Mouse (Mus musculus): ENCODE measurements around the gene Ahr. TPM values are rescaled to one million over a fixed set of nuclear protein-coding genes. Genes with fewer than 3 reads are reported as not detected.

Ahr gene
- total and polyA plus RNA-seq, 3 experiments: not detected

DNA sequence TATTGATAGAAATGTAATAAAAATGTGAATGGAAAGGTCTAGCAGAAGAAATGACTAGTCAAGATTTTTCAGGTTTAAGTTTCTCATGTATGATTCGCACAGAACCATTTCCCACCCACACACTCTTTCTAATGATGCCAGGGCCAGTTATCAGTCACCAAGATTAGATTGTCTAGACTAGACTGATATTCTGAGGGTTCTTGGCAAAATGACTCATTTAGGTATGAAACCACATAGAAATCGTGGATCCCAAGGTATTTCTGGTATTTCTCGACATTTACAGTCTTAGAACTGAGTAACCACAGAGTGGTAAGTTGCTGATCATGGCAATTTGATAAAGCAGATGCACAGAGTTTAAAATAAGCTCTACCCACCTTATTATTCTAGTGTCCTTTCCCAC, 28.0 kb upstream of the Ahr start:
- Histone ChIP-seq H3K9me3 (replicated peaks; ENCODE audit: insufficient read depth, low read length) (no peaks in the 10 kb centered on the region), H3K27me3 (ENCODE audit: control insufficient read depth in 1 of 2, insufficient read depth in 2 of 2, low read length in 2 of 2) (no peaks in the 10 kb centered on the region), H3K36me3 (ENCODE audit: control insufficient read depth in 1 of 2, insufficient read depth in 2 of 2, low read length in 2 of 2) (no peaks in the 10 kb centered on the region), H3K4me3 (ENCODE audit: control insufficient read depth in 1 of 2, insufficient read depth in 1 of 2, low read depth in 2 of 2, low read length in 2 of 2) (no peak overlapping the region), H3K27ac (ENCODE audit: control insufficient read depth, low read depth, low read length) (no peak overlapping the region), H3K79me2 (ENCODE audit: control insufficient read depth, insufficient read depth, low read length, poor library complexity) (no peaks in the 10 kb centered on the region), H3K4me1 (ENCODE audit: control insufficient read depth in 1 of 2, insufficient read depth in 2 of 2, low read length in 2 of 2) (no peaks in the 10 kb centered on the region), H3K9ac (ENCODE audit: control insufficient read depth, low read depth, low read length, poor library complexity, severe bottlenecking) (no peak overlapping the region)
- TF ChIP-seq ELF1 (IDR thresholded peaks at IDR 0.05; ENCODE audit: low read depth, low read length) (no peak), HCFC1 (IDR thresholded peaks at IDR 0.05; ENCODE audit: low read depth, low read length) (no peak), RAD21 (IDR thresholded peaks at IDR 0.05; ENCODE audit: low read depth, low read length) (no peak), MAFK (IDR thresholded peaks at IDR 0.05; ENCODE audit: borderline replicate concordance, low read depth, low read length) (no peak), GABPA (IDR thresholded peaks at IDR 0.05; ENCODE audit: low read depth, low read length) (no peak), NRF1 (IDR thresholded peaks at IDR 0.05; ENCODE audit: insufficient read depth, low read depth, low read length, poor library complexity, severe bottlenecking) (no peak), CTCF (IDR thresholded peaks at IDR 0.05 in 2 of 3, conservative IDR thresholded peaks at IDR 0.05 in 1 of 3; ENCODE audit: control insufficient read depth in 1 of 3, insufficient read depth in 1 of 3, low read depth in 2 of 3, low read length in 3 of 3, poor library complexity in 1 of 3, severe bottlenecking in 1 of 3) (no peak), RCOR1 (IDR thresholded peaks at IDR 0.05; ENCODE audit: low read depth, low read length) (no peak), USF2 (IDR thresholded peaks at IDR 0.05; ENCODE audit: borderline replicate concordance in 1 of 2, insufficient read depth in 1 of 2, low read depth in 1 of 2, low read length in 2 of 2) (no peak), TCF12 (IDR thresholded peaks at IDR 0.05; ENCODE audit: low read depth, low read length) (no peak), SMC3 (IDR thresholded peaks at IDR 0.05; ENCODE audit: low read depth, low read length) (no peak), MYB (IDR thresholded peaks at IDR 0.05; ENCODE audit: low read depth, low read length) (no peak), MXI1 (IDR thresholded peaks at IDR 0.05; ENCODE audit: low read depth, low read length) (no peak), POLR2A (IDR thresholded peaks at IDR 0.05; ENCODE audit: control insufficient read depth in 1 of 2, insufficient read depth in 1 of 2, low read depth in 1 of 2, low read length in 2 of 2, poor library complexity in 1 of 2) (no peak), EP300 (IDR thresholded peaks at IDR 0.05; ENCODE audit: low read depth in 1 of 2, low read length in 2 of 2) (no peak)
- no peak for DNase-seq (ENCODE audit: low read depth, low spot score)

- Histone ChIP-seq H3K9me3 (replicated peaks; ENCODE audit: insufficient read depth, low read length) (no peaks in the 10 kb centered on the region), H3K27ac (ENCODE audit: control insufficient read depth, low read depth, low read length) (no peak overlapping the region), H3K9ac (ENCODE audit: control insufficient read depth, low read depth, low read length, poor library complexity, severe bottlenecking) (no peak overlapping the region), H3K79me2 (ENCODE audit: control insufficient read depth, insufficient read depth, low read length, poor library complexity) (no peaks in the 10 kb centered on the region), H3K4me3 (ENCODE audit: control insufficient read depth in 1 of 2, insufficient read depth in 1 of 2, low read depth in 2 of 2, low read length in 2 of 2) (no peak overlapping the region), H3K27me3 (ENCODE audit: control insufficient read depth in 1 of 2, insufficient read depth in 2 of 2, low read length in 2 of 2) (no peaks in the 10 kb centered on the region), H3K36me3 (ENCODE audit: control insufficient read depth in 1 of 2, insufficient read depth in 2 of 2, low read length in 2 of 2) (no peaks in the 10 kb centered on the region), H3K4me1 (ENCODE audit: control insufficient read depth in 1 of 2, insufficient read depth in 2 of 2, low read length in 2 of 2) (no peaks in the 10 kb centered on the region)
- TF ChIP-seq SMC3 (IDR thresholded peaks at IDR 0.05; ENCODE audit: low read depth, low read length) (no peak), HCFC1 (IDR thresholded peaks at IDR 0.05; ENCODE audit: low read depth, low read length) (no peak), BHLHE40 (IDR thresholded peaks at IDR 0.05; ENCODE audit: borderline replicate concordance, low read depth, low read length) (no peak), RCOR1 (IDR thresholded peaks at IDR 0.05; ENCODE audit: low read depth, low read length) (no peak), EP300 (IDR thresholded peaks at IDR 0.05; ENCODE audit: low read depth in 1 of 2, low read length in 2 of 2) (no peak), MEF2A (IDR thresholded peaks at IDR 0.05; ENCODE audit: extremely low read depth, insufficient replicate concordance, low read depth, low read length, poor library complexity, severe bottlenecking) (no peak), POLR2AphosphoS5 (IDR thresholded peaks at IDR 0.05; ENCODE audit: borderline replicate concordance, low read depth, low read length) (no peak), CHD1 (IDR thresholded peaks at IDR 0.05; ENCODE audit: low read depth, low read length) (no peak), SIN3A (IDR thresholded peaks at IDR 0.05; ENCODE audit: low read length) (no peak), POLR2AphosphoS2 (IDR thresholded peaks at IDR 0.05; ENCODE audit: low read length) (no peak), UBTF (IDR thresholded peaks at IDR 0.05; ENCODE audit: borderline replicate concordance, insufficient read depth, low read depth, low read length) (no peak), ZNF384 (IDR thresholded peaks at IDR 0.05; ENCODE audit: low read depth, low read length) (no peak), ETS1 (IDR thresholded peaks at IDR 0.05; ENCODE audit: low read depth, low read length) (no peak), ZKSCAN1 (IDR thresholded peaks at IDR 0.05; ENCODE audit: low read depth, low read length) (no peak), USF1 (IDR thresholded peaks at IDR 0.05; ENCODE audit: low read depth, low read length) (no peak), GATA1 (IDR thresholded peaks at IDR 0.05; ENCODE audit: low read depth, low read length) (no peak), TAL1 (IDR thresholded peaks at IDR 0.05; ENCODE audit: low read length) (no peak), TBP (IDR thresholded peaks at IDR 0.05; ENCODE audit: low read depth, low read length) (no peak), GABPA (IDR thresholded peaks at IDR 0.05; ENCODE audit: low read depth, low read length) (no peak), JUND (IDR thresholded peaks at IDR 0.05; ENCODE audit: low read depth, low read length) (no peak)
- no peak for DNase-seq (ENCODE audit: low read depth, low spot score)
Measured at GRCm38 (mm10) chr12:35558868-35559267, 24.0 kb upstream of the Ahr start.

All from MEL (cell line).